Mouse (Mus musculus) midbrain, embryonic 14.5 days (tissue): ENCODE data around the gene Capn6. TPM values are rescaled to one million over a fixed set of nuclear protein-coding genes. Genes with fewer than 3 reads are reported as not detected.

Experiments used
- ATAC-seq: fragments of 200-750 bp; cut with Nextera tagmentation; 2 replicates; pipeline ENCODE4 v1.8.0; 2017; ENCODE audit warnings: moderate number of reproducible peaks, moderate library complexity; ENCODE audit not compliant: low FRiP score, low TSS enrichment
- DNase-seq: peaks from one replicate; pipeline ENCODE4 v3.0.0-alpha.2; 2015
- H3K27ac ChIP-seq: fragments of 300-500 bp; sonication (generic); replicated peaks from 2 replicates; pipeline ENCODE4 v1.5.1; 2014; ENCODE audit warnings: mild to moderate bottlenecking, low read depth, low read length, moderate library complexity
- H3K27me3 ChIP-seq: fragments of 300-500 bp; sonication (generic); 2 replicates; pipeline ENCODE4 v1.6.1; 2014; ENCODE audit warnings: low read length, control low read depth, mixed read lengths; ENCODE audit not compliant: control insufficient read depth, insufficient read depth
- H3K36me3 ChIP-seq: fragments of 300-500 bp; sonication (generic); 2 replicates; pipeline ENCODE4 v1.6.1; 2014; ENCODE audit warnings: low read length, control low read depth; ENCODE audit not compliant: control insufficient read depth, insufficient read depth
- H3K4me1 ChIP-seq: fragments of 300-500 bp; sonication (generic); 2 replicates; pipeline ENCODE4 v1.6.1; 2014; ENCODE audit warnings: mild to moderate bottlenecking, antibody characterized with exemption, low read length, control low read depth; ENCODE audit not compliant: control insufficient read depth, insufficient read depth
- H3K4me2 ChIP-seq: fragments of 300-500 bp; sonication (generic); 2 replicates; pipeline ENCODE4 v1.6.1; 2014; ENCODE audit warnings: mild to moderate bottlenecking, low read length, moderate library complexity
- H3K4me3 ChIP-seq: fragments of 300-500 bp; sonication (generic); replicated peaks from 2 replicates; pipeline ENCODE4 v1.5.1; 2014; ENCODE audit warnings: low read depth, low read length
- H3K9ac ChIP-seq: fragments of 300-500 bp; sonication (generic); replicated peaks from 2 replicates; pipeline ENCODE4 v1.6.1; 2014; ENCODE audit warnings: mild to moderate bottlenecking, low read length, moderate library complexity
- H3K9me3 ChIP-seq: fragments of 300-500 bp; sonication (generic); 2 replicates; pipeline ENCODE4 v1.6.1; 2016; ENCODE audit warnings: low read length, control low read depth, mixed read lengths; ENCODE audit not compliant: control insufficient read depth
- WGBS: fragments of 180-500 bp; shearing (Covaris S2); extraction: QIAGEN DNeasy Blood & Tissue Kit; methylation state at CpG from one replicate; pipeline ENCODE4 v1.1.7; 2014; 5-methylcytosine and 5-hydroxymethylcytosine counted together
- polyA plus RNA-seq: library from polyadenylated mRNA; unstranded; fragments of >200 nt; fragmentation: Nextera tagmentation; extraction: Ambion mirVana; gene quantifications from 2 replicates; pipeline ENCODE4 v1.2.1, GENCODE M21; 2014

Gene Capn6
- 1.0 and 1.7 TPM in 2 replicates for polyA plus RNA-seq

- Histone ChIP-seq H3K4me2 (no peak within 1 kb of the TSS), H3K27ac (no peak within 1 kb of the TSS), H3K4me1 (no peaks in the 10 kb centered on the region), H3K4me3 (no peak within 1 kb of the TSS), H3K36me3 (no peaks in the 10 kb centered on the region), H3K9ac (no peak within 1 kb of the TSS), H3K27me3 (no peaks in the 10 kb centered on the region), H3K9me3 (no peaks in the 10 kb centered on the region)
- no peak for ATAC-seq
- no peak for DNase-seq
- WGBS, result 53% methylated on average over 4 of the region's 4 CpGs
These were observed at the start of gene Capn6 for GRCm38 (mm10) chrX:143827212-143827611. Gene Capn6 (minus strand): TSS chrX:143827414.

- no peaks in the 10 kb centered on the region for H3K9me3 ChIP-seq
- peaks cover 27% of the 10 kb centered on the region for H3K36me3 ChIP-seq
- no peak overlapping the region for H3K9ac ChIP-seq
- 0 out of 2 replicates have a peak, but pooled peaks cover 2% of the 10 kb centered on the region for H3K27me3 ChIP-seq
- no peak for ATAC-seq
- 79% methylated on average over 5 of the region's 5 CpGs for WGBS
- no peaks in the 10 kb centered on the region for H3K4me1 ChIP-seq
- no peak overlapping the region for H3K4me3 ChIP-seq
- H3K27ac ChIP-seq, result no peak overlapping the region
- DNase-seq, result no peak
- H3K4me2 ChIP-seq, result no peak overlapping the region
These were observed 40.0 kb upstream of the Capn6 start for GRCm38 (mm10) chrX:143867129-143867664.

- H3K9me3 ChIP-seq, result no peaks in the 10 kb centered on the region
- no peak overlapping the region for H3K27ac ChIP-seq
- no peak overlapping the region for H3K4me2 ChIP-seq
- H3K4me3 ChIP-seq, result no peak overlapping the region
- H3K9ac ChIP-seq, result no peak overlapping the region
- DNase-seq (no peak), ATAC-seq (no peak)
- no peaks in the 10 kb centered on the region for H3K4me1 ChIP-seq
- no peaks in the 10 kb centered on the region for H3K27me3 ChIP-seq
- WGBS, result 83% methylated on average over 3 of the region's 3 CpGs
- no peaks in the 10 kb centered on the region for H3K36me3 ChIP-seq
These were observed 24.1 kb upstream of the Capn6 start for GRCm38 (mm10) chrX:143851351-143851750.

- no peaks in the 10 kb centered on the region for H3K27me3 ChIP-seq
- H3K4me2 ChIP-seq, result no peak overlapping the region
- no peaks in the 10 kb centered on the region for H3K4me1 ChIP-seq
- DNase-seq (no peak), ATAC-seq (no peak)
- H3K9ac ChIP-seq, result no peak overlapping the region
- H3K4me3 ChIP-seq, result no peak overlapping the region
- 82% methylated on average over 3 of the region's 3 CpGs for WGBS
- H3K36me3 ChIP-seq, result no peaks in the 10 kb centered on the region
- no peaks in the 10 kb centered on the region for H3K9me3 ChIP-seq
- H3K27ac ChIP-seq, result no peak overlapping the region
These were observed 22.8 kb upstream of the Capn6 start for GRCm38 (mm10) chrX:143849969-143850368.

DNA sequence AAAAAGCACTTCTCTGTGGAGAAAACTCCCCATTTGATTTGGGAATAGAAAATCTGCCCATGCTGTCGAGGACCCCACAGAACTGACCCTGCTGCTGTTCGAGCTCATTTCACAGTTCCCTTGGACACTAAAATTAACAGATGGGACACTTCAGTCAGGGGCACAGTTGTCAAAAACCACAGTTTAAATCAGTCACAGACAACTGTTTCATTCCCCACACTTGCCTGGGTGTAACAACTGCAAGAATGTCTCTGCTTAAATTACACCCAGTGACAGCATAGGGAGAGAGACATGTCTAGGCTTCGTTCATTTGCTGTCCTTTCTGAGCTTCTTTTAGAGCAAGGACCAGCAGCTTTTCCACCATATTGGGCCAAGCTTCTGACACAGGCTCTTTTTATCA is 19.4 kb upstream of the Capn6 start:
- Histone ChIP-seq H3K27ac (no peak overlapping the region), H3K36me3 (no peaks in the 10 kb centered on the region), H3K9ac (no peak overlapping the region), H3K4me3 (no peak overlapping the region), H3K4me1 (no peaks in the 10 kb centered on the region), H3K4me2 (no peak overlapping the region), H3K27me3 (no peaks in the 10 kb centered on the region), H3K9me3 (no peaks in the 10 kb centered on the region)
- ATAC-seq, result no peak
- 79% methylated on average over 3 of the region's 3 CpGs for WGBS
- DNase-seq, result no peak

- Histone ChIP-seq H3K4me1 (no peaks in the 10 kb centered on the region), H3K9me3 (no peaks in the 10 kb centered on the region)
- DNase-seq, result no peak
These were observed 693 bp downstream of the Capn6 start for GRCm38 (mm10) chrX:143826521-143826920.

GRCm38 (mm10) chrX:143818961-143819360 is 8.3 kb downstream of the Capn6 start:
- H3K4me3 ChIP-seq, result no peak overlapping the region
- no peaks in the 10 kb centered on the region for H3K9me3 ChIP-seq
- WGBS, result 92% methylated on average over 2 of the region's 2 CpGs
- ATAC-seq, result no peak
- no peaks in the 10 kb centered on the region for H3K4me1 ChIP-seq
- DNase-seq, result peak; percentile 24
- H3K27ac ChIP-seq, result no peak overlapping the region
- no peaks in the 10 kb centered on the region for H3K36me3 ChIP-seq
- no peak overlapping the region for H3K9ac ChIP-seq
- no peak overlapping the region for H3K4me2 ChIP-seq
- no peaks in the 10 kb centered on the region for H3K27me3 ChIP-seq

More at GRCm38 (mm10) chrX:143826521-143826920, 693 bp downstream of the Capn6 start:
- H3K27ac ChIP-seq, result no peak overlapping the region
- no peaks in the 10 kb centered on the region for H3K36me3 ChIP-seq
- 63% methylated on average over 4 of the region's 4 CpGs for WGBS
- H3K4me2 ChIP-seq, result no peak overlapping the region
- no peaks in the 10 kb centered on the region for H3K27me3 ChIP-seq
- no peak overlapping the region for H3K4me3 ChIP-seq
- no peak overlapping the region for H3K9ac ChIP-seq
- ATAC-seq, result no peak

- WGBS, result 91% methylated on average over 1 of the region's 1 CpGs
- Histone ChIP-seq H3K27me3 (no peaks in the 10 kb centered on the region), H3K27ac (no peak overlapping the region), H3K4me3 (no peak overlapping the region), H3K4me2 (no peak overlapping the region), H3K9ac (no peak overlapping the region), H3K9me3 (no peaks in the 10 kb centered on the region), H3K36me3 (no peaks in the 10 kb centered on the region), H3K4me1 (no peaks in the 10 kb centered on the region)
- no peak for DNase-seq
- no peak for ATAC-seq
These were observed 11.3 kb downstream of the Capn6 start for GRCm38 (mm10) chrX:143815948-143816347.

GRCm38 (mm10) chrX:143762556-143762955 is 64.7 kb downstream of the Capn6 start:
- 77% methylated on average over 3 of the region's 3 CpGs for WGBS
- no peak overlapping the region for H3K27ac ChIP-seq
- no peak overlapping the region for H3K4me3 ChIP-seq
- H3K4me1 ChIP-seq, result no peaks in the 10 kb centered on the region
- ATAC-seq, result no peak
- no peaks in the 10 kb centered on the region for H3K9me3 ChIP-seq
- H3K27me3 ChIP-seq, result no peaks in the 10 kb centered on the region
- H3K9ac ChIP-seq, result no peak overlapping the region
- H3K36me3 ChIP-seq, result no peaks in the 10 kb centered on the region
- no peak for DNase-seq
- no peak overlapping the region for H3K4me2 ChIP-seq
